Mouse (Mus musculus): ENCODE data around the gene Rdh9. TPM values are rescaled to one million over a fixed set of nuclear protein-coding genes. Genes with fewer than 3 reads are reported as not detected.
A peak's percentile ranks its signal among the peaks of the same experiment; 100 is the strongest.
"Not testable (repeated sequence)": the region's sequence is repeated elsewhere in the genome, so short reads cannot be mapped to it uniquely, and the experiment has no call there.

The Rdh9 gene
- polyA plus RNA-seq, 1 experiment from 2014 or later, result 0.06 TPM

GRCm38 (mm10) chr10:127745886-127746285, 30.3 kb upstream of the Rdh9 start:
- H3K4me3 ChIP-seq, result no peak overlapping the region
- no peaks in the 10 kb centered on the region for H3K9me3 ChIP-seq (replicated peaks)
- no peak for DNase-seq (ENCODE audit: low spot score)
- H3K36me3 ChIP-seq, result peaks cover 78% of the 10 kb centered on the region
- no peaks in the 10 kb centered on the region for H3K27me3 ChIP-seq (ENCODE audit: low read depth, poor library complexity, severe bottlenecking)
- WGBS, result 82% methylated on average over 5 of the region's 5 CpGs
- peaks cover 29% of the 10 kb centered on the region for H3K4me1 ChIP-seq
- H3K27ac ChIP-seq, result no peak overlapping the region

- H3K36me3 ChIP-seq, result peaks cover 66% of the 10 kb centered on the region
- no peak overlapping the region for H3K27ac ChIP-seq
- H3K4me3 ChIP-seq, result no peak overlapping the region
- peaks cover 28% of the 10 kb centered on the region for H3K4me1 ChIP-seq
- no peaks in the 10 kb centered on the region for H3K9me3 ChIP-seq (replicated peaks)
- DNase-seq (ENCODE audit: low spot score), result no peak
- H3K27me3 ChIP-seq (ENCODE audit: low read depth, poor library complexity, severe bottlenecking), result no peaks in the 10 kb centered on the region
- 91% methylated on average over 8 of the region's 8 CpGs for WGBS
Measured at GRCm38 (mm10) chr10:127747254-127747653, 28.9 kb upstream of the Rdh9 start.

- no peak for DNase-seq (ENCODE audit: low spot score)
- Histone ChIP-seq H3K9me3 (replicated peaks) (no peaks in the 10 kb centered on the region), H3K27ac (no peak overlapping the region), H3K27me3 (ENCODE audit: low read depth, poor library complexity, severe bottlenecking) (no peaks in the 10 kb centered on the region), H3K36me3 (peaks cover 48% of the 10 kb centered on the region), H3K4me1 (peaks cover 28% of the 10 kb centered on the region), H3K4me3 (peak overlapping the region; percentile 16; the same call in 1 of the 2 replicates)
- WGBS, result 9% methylated on average over 8 of the region's 8 CpGs
Measured at GRCm38 (mm10) chr10:127748847-127749612, 27.2 kb upstream of the Rdh9 start.

- Histone ChIP-seq H3K9me3 (replicated peaks) (no peaks in the 10 kb centered on the region), H3K27ac (peak overlapping the region; percentile 25; the same call in 1 of the 2 replicates), H3K4me1 (peaks cover 28% of the 10 kb centered on the region), H3K4me3 (peak overlapping the region; percentile 24), H3K27me3 (ENCODE audit: low read depth, poor library complexity, severe bottlenecking) (no peaks in the 10 kb centered on the region), H3K36me3 (peaks cover 36% of the 10 kb centered on the region)
- no peak for DNase-seq (ENCODE audit: low spot score)
- 51% methylated on average over 24 of the region's 24 CpGs for WGBS
Measured at GRCm38 (mm10) chr10:127750136-127750777, 25.9 kb upstream of the Rdh9 start.

- Histone ChIP-seq H3K36me3 (peaks cover 23% of the 10 kb centered on the region), H3K4me3 (peak within 1 kb of the TSS; percentile 24), H3K9me3 (replicated peaks) (no peaks in the 10 kb centered on the region), H3K27me3 (ENCODE audit: low read depth, poor library complexity, severe bottlenecking) (no peaks in the 10 kb centered on the region), H3K4me1 (peaks cover 33% of the 10 kb centered on the region), H3K27ac (no peak within 1 kb of the TSS)
- 43% methylated on average over 8 of the region's 8 CpGs for WGBS
- no peak for DNase-seq (ENCODE audit: low spot score)
Measured at GRCm38 (mm10) chr10:127751548-127751947, 24.6 kb upstream of the Rdh9 start, which contains the start of gene Gpr182. Gpr182 (minus strand) TSS chr10:127751732.

GRCm38 (mm10) chr10:127754566-127755166, 21.5 kb upstream of the Rdh9 start:
- no peak for DNase-seq (ENCODE audit: low spot score)
- no peak overlapping the region for H3K27ac ChIP-seq
- WGBS, result 82% methylated on average over 6 of the region's 6 CpGs
- no peaks in the 10 kb centered on the region for H3K27me3 ChIP-seq (ENCODE audit: low read depth, poor library complexity, severe bottlenecking)
- H3K4me3 ChIP-seq, result no peak overlapping the region
- no peaks in the 10 kb centered on the region for H3K9me3 ChIP-seq (replicated peaks)
- H3K4me1 ChIP-seq, result peaks cover 14% of the 10 kb centered on the region
- H3K36me3 ChIP-seq, result no peaks in the 10 kb centered on the region

- Histone ChIP-seq H3K36me3 (no peaks in the 10 kb centered on the region), H3K4me1 (peaks cover 9% of the 10 kb centered on the region), H3K9me3 (replicated peaks) (no peaks in the 10 kb centered on the region), H3K27me3 (ENCODE audit: low read depth, poor library complexity, severe bottlenecking) (no peaks in the 10 kb centered on the region), H3K4me3 (no peak overlapping the region), H3K27ac (no peak overlapping the region)
- WGBS, result 75% methylated on average over 3 of the region's 3 CpGs
- no peak for DNase-seq (ENCODE audit: low spot score)
Measured at GRCm38 (mm10) chr10:127755246-127755645, 20.9 kb upstream of the Rdh9 start.

- H3K9me3 ChIP-seq (replicated peaks), result no peaks in the 10 kb centered on the region
- DNase-seq (ENCODE audit: low spot score), result no peak
- H3K36me3 ChIP-seq, result no peaks in the 10 kb centered on the region
- H3K27ac ChIP-seq, result no peak overlapping the region
- H3K4me1 ChIP-seq, result 0 out of 2 replicates have a peak, but pooled peaks cover 5% of the 10 kb centered on the region
- WGBS, result 43% methylated on average over 18 of the region's 18 CpGs
- H3K4me3 ChIP-seq, result peak overlapping the region; percentile 23; the same call in 1 of the 2 replicates
- H3K27me3 ChIP-seq (ENCODE audit: low read depth, poor library complexity, severe bottlenecking), result no peaks in the 10 kb centered on the region
Measured at GRCm38 (mm10) chr10:127755770-127756468, 20.3 kb upstream of the Rdh9 start.

- Histone ChIP-seq H3K27ac (no peak within 1 kb of the TSS), H3K4me1 (0 out of 2 replicates have a peak, but pooled peaks cover 5% of the 10 kb centered on the region), H3K9me3 (replicated peaks) (no peaks in the 10 kb centered on the region), H3K4me3 (no peak within 1 kb of the TSS), H3K36me3 (no peaks in the 10 kb centered on the region), H3K27me3 (ENCODE audit: low read depth, poor library complexity, severe bottlenecking) (no peaks in the 10 kb centered on the region)
- no peak for DNase-seq (ENCODE audit: low spot score)
- WGBS, result 66% methylated on average over 9 of the region's 9 CpGs
Measured at GRCm38 (mm10) chr10:127759181-127760110, 16.7 kb upstream of the Rdh9 start, which contains the start of the genes Rdh1 and Rdh16f1. Rdh1 (plus strand) TSS chr10:127759721. Rdh16f1 (plus strand) TSS chr10:127759787.

- not testable (repeated sequence) for H3K9me3 ChIP-seq (replicated peaks); H3K36me3 ChIP-seq; H3K27ac ChIP-seq; H3K4me1 ChIP-seq; H3K27me3 ChIP-seq (ENCODE audit: low read depth, poor library complexity, severe bottlenecking); DNase-seq (ENCODE audit: low spot score); H3K4me3 ChIP-seq
- 90% methylated on average over 10 of the region's 10 CpGs for WGBS
Measured at GRCm38 (mm10) chr10:127762926-127763325, 13.3 kb upstream of the Rdh9 start.

- DNase-seq (ENCODE audit: low spot score), result no peak
- no peak overlapping the region for H3K4me3 ChIP-seq
- H3K4me1 ChIP-seq, result no peaks in the 10 kb centered on the region
- H3K27ac ChIP-seq, result no peak overlapping the region
- no peaks in the 10 kb centered on the region for H3K9me3 ChIP-seq (replicated peaks)
- no peaks in the 10 kb centered on the region for H3K36me3 ChIP-seq
- H3K27me3 ChIP-seq (ENCODE audit: low read depth, poor library complexity, severe bottlenecking), result no peaks in the 10 kb centered on the region
- 70% methylated on average over 12 of the region's 12 CpGs for WGBS
Measured at GRCm38 (mm10) chr10:127763914-127764680, 12.1 kb upstream of the Rdh9 start.

All from limb, embryonic 10.5 days (tissue).